Mouse (Mus musculus): ENCODE data around the gene Creb5. TPM values are rescaled to one million over a fixed set of nuclear protein-coding genes. Genes with fewer than 3 reads are reported as not detected.

The Creb5 gene
- polyA plus RNA-seq, 1 experiment from 2014 or later, result 45.8 TPM

DNA sequence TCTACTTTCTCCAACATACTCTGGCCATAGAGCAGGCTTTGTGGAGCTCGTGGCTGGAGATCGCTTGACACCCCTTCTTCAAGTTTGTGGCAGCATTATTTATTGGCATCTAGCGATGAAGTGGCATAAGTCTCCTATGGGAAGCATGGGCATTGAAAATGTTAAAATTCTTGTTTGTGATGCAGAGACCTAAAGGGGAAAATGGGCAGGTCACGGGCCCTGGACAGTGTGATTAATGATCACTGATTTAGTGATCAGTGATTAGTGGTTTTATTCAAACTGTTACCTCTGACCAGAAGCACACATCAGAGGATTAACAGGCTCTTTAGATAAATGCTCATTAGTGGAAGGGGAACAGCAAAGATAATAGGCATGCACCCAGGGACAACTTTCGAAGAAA is 2.6 kb downstream of the Creb5 start:
- Histone ChIP-seq H3K4me1 (peaks cover 39% of the 10 kb centered on the region), H3K9me3 (no peaks in the 10 kb centered on the region), H3K27ac (peak overlapping the region; percentile 82; the same call in 1 of the 2 replicates), H3K4me2 (peak overlapping the region; percentile 88), H3K36me3 (no peaks in the 10 kb centered on the region), H3K27me3 (peaks cover 20% of the 10 kb centered on the region), H3K9ac (0 out of 2 replicates have a peak overlapping the region, but pooled peaks have one; percentile 17), H3K4me3 (peak overlapping the region; percentile 60)
- 19% methylated on average over 5 of the region's 5 CpGs for WGBS
- ATAC-seq (ENCODE audit: insufficient number of reproducible peaks, low FRiP score, low TSS enrichment, low read depth), result no peak

DNA sequence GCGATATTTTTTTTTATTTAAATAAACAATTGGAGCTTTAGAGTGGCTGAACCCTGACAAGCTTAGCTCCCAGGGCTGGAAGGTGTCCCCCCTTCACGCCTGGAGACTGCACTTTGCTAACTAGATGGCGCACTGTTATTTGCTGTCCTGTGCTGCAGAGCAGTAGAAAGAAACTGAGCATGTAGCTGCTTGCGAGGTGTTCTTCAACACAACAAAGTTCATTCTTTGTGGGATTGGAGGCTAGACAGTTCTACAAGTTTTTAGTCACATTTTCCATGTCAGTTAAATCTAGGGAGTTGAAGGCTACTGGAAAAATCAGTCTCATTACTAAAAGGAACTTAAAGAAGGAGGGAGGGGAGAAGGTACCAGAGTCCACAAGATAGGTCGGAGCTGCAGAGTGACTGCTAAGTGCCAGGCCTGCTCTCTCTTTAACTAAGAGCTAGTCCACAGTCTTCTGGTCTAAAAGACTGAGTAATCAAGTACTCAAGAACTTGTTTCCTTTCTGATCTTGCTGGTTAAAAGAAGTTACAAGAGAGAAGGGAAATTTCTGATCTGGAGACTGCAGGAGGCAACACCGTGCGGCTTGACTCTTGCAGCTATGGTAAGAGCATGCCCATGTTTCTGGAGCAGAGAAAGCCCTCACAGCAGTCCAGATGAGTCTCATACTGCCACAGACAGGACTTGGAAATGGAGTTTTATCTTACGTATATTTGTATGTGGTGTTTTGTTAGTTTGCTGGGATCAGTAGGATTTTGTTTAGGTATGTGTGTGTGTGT is 3.3 kb downstream of the Creb5 start:
- no peaks in the 10 kb centered on the region for H3K36me3 ChIP-seq
- 42% methylated on average over 8 of the region's 8 CpGs for WGBS
- no peak for ATAC-seq (ENCODE audit: insufficient number of reproducible peaks, low FRiP score, low TSS enrichment, low read depth)
- peak overlapping the region; percentile 60 for H3K4me3 ChIP-seq
- H3K27ac ChIP-seq, result peak overlapping the region; percentile 61; the same call in 1 of the 2 replicates
- H3K9me3 ChIP-seq, result no peaks in the 10 kb centered on the region
- peak overlapping the region; percentile 88 for H3K4me2 ChIP-seq
- peaks cover 41% of the 10 kb centered on the region for H3K4me1 ChIP-seq
- peaks cover 17% of the 10 kb centered on the region for H3K27me3 ChIP-seq
- no peak overlapping the region for H3K9ac ChIP-seq

DNA sequence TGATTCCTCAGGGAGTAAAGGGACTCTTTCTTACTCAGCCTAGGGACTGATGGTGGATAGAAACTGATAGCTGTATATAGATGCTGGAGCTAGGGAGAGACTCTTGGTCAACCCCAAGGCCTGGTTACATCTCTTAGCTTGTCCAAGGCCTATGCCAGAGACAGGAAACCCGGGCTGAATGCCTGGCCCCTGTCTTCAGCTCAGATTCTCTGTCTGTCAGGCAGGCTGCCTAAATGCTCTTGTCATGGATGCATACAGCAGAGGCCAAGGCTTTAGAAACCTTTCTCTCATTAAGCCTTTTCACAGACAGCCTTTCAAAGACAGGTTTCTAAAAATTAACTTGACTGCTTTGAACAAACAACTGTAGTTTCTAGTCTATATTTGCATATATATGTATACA is 5.9 kb downstream of the Creb5 start:
- H3K9me3 ChIP-seq, result no peaks in the 10 kb centered on the region
- peaks cover 24% of the 10 kb centered on the region for H3K4me1 ChIP-seq
- H3K4me2 ChIP-seq, result no peak overlapping the region
- 45% methylated on average over 1 of the region's 1 CpGs for WGBS
- no peak for ATAC-seq (ENCODE audit: insufficient number of reproducible peaks, low FRiP score, low TSS enrichment, low read depth)
- no peak overlapping the region for H3K4me3 ChIP-seq
- H3K36me3 ChIP-seq, result no peaks in the 10 kb centered on the region
- H3K27ac ChIP-seq, result no peak overlapping the region
- H3K27me3 ChIP-seq, result peaks cover 4% of the 10 kb centered on the region; the same call in 1 of the 2 replicates
- no peak overlapping the region for H3K9ac ChIP-seq

DNA sequence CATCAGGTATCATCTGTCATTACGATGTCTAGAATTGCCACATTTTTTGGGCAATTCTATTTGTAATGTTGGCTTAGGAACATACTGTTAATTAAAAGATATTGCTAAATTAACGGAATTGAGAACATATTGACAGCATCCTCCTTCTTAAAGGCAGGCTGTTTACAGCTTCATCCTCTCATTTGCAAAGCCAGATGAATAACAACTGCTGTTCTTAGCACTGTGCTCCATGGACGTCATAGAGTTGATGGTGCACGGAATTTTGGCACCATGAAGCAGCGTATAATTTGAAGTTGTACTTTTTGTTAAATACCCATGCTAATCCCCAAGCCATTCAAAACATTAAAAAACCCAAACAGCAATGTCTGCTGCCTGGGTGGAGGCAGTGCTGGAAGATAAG is 10.8 kb downstream of the Creb5 start:
- Histone ChIP-seq H3K4me3 (no peak overlapping the region), H3K9me3 (no peaks in the 10 kb centered on the region), H3K4me2 (no peak overlapping the region), H3K9ac (no peak overlapping the region), H3K27ac (no peak overlapping the region), H3K36me3 (no peaks in the 10 kb centered on the region), H3K27me3 (no peaks in the 10 kb centered on the region), H3K4me1 (peaks cover 8% of the 10 kb centered on the region)
- 69% methylated on average over 5 of the region's 5 CpGs for WGBS
- no peak for ATAC-seq (ENCODE audit: insufficient number of reproducible peaks, low FRiP score, low TSS enrichment, low read depth)

DNA sequence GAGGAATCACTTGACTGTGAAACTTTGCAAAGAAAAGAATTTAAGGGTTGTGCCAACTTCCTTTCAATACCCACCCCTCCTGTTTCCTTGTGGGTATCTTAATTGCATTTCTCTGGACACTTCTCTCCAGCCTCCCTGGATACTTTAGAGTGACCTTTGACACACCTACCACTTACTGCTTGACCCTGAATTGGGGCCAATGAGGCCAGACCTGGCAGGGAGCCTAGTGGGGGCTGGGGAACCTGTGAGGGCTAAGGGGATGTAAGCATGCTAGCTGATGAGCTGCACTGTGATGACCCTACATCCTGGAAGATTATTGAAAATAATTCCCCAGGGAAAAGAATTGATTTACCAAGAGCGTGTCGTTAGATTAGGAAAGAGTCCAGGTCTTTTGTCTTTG is 17.1 kb downstream of the Creb5 start:
- 81% methylated on average over 2 of the region's 2 CpGs for WGBS
- Histone ChIP-seq H3K4me1 (peaks cover 19% of the 10 kb centered on the region; the same call in 1 of the 2 replicates), H3K9ac (no peak overlapping the region), H3K36me3 (no peaks in the 10 kb centered on the region), H3K4me3 (no peak overlapping the region), H3K27ac (no peak overlapping the region), H3K9me3 (no peaks in the 10 kb centered on the region), H3K27me3 (no peaks in the 10 kb centered on the region), H3K4me2 (no peak overlapping the region)
- no peak for ATAC-seq (ENCODE audit: insufficient number of reproducible peaks, low FRiP score, low TSS enrichment, low read depth)

DNA sequence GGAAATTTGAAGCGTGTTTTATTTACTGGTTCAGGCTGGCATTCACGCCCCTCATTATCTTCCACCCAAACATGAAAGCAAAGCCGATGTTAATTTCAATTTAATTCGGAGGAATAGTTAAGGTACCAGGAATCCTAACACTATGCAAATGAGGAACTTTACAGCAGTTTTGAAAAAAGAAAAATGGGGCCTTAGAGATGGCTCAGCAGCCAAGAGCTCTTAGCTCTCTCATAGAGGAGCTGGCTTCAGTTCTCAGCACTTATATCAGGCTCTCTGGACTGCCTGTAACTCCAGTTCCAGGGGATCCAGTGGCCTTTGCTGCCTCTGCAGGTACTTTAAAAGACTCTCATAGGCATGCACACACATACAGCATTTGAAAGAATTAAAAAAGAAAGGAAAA is 19.1 kb downstream of the Creb5 start:
- 83% methylated on average over 4 of the region's 4 CpGs for WGBS
- Histone ChIP-seq H3K36me3 (no peaks in the 10 kb centered on the region), H3K27ac (no peak overlapping the region), H3K4me1 (peaks cover 23% of the 10 kb centered on the region; the same call in 1 of the 2 replicates), H3K9me3 (no peaks in the 10 kb centered on the region), H3K9ac (no peak overlapping the region), H3K4me2 (no peak overlapping the region), H3K4me3 (no peak overlapping the region), H3K27me3 (no peaks in the 10 kb centered on the region)
- ATAC-seq (ENCODE audit: insufficient number of reproducible peaks, low FRiP score, low TSS enrichment, low read depth), result no peak

DNA sequence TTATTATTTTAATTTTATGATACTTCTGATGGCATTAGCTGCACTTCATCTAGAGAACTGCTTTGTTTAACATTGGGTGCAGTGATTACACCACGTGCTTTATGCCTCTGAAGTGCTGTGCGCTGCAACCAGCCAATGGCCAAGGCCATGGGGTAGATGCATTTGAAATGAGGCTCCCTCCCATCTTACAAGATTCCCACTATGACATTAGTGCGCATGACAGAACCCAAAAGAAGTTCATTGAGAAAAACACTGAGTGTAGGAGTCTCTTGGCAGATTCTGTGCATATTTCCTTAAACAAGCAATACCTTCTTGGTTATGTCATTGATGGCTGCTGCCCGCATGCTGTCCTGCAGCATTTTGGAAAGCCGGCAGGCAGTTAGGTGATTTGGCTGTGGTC is 19.6 kb downstream of the Creb5 start:
- 70% methylated on average over 5 of the region's 5 CpGs for WGBS
- no peaks in the 10 kb centered on the region for H3K36me3 ChIP-seq
- peaks cover 27% of the 10 kb centered on the region; the same call in 1 of the 2 replicates for H3K4me1 ChIP-seq
- no peaks in the 10 kb centered on the region for H3K9me3 ChIP-seq
- H3K27ac ChIP-seq, result no peak overlapping the region
- no peaks in the 10 kb centered on the region for H3K27me3 ChIP-seq
- ATAC-seq (ENCODE audit: insufficient number of reproducible peaks, low FRiP score, low TSS enrichment, low read depth), result no peak
- H3K4me3 ChIP-seq, result no peak overlapping the region
- H3K4me2 ChIP-seq, result no peak overlapping the region
- no peak overlapping the region for H3K9ac ChIP-seq

DNA sequence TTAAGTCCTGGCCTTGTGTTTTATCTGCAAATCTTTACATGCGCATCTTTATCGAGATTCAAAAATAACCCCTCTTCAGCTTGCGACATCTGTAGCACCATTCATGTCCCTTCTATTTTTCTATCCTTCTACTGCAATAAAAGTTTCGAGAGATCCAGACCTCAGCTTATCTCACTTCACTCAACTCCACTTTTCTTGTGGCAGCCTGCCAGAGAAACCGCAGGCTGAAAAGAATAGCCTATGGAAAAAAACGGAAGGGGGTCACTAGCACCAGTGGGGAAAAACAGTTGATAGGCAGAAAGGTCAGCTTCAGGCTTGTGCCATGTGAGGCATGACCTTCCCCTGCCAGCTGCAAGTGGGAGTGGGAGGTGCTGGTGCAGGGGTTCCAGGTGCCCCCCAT is 21.6 kb downstream of the Creb5 start:
- no peaks in the 10 kb centered on the region for H3K9me3 ChIP-seq
- 33% methylated on average over 6 of the region's 6 CpGs for WGBS

DNA sequence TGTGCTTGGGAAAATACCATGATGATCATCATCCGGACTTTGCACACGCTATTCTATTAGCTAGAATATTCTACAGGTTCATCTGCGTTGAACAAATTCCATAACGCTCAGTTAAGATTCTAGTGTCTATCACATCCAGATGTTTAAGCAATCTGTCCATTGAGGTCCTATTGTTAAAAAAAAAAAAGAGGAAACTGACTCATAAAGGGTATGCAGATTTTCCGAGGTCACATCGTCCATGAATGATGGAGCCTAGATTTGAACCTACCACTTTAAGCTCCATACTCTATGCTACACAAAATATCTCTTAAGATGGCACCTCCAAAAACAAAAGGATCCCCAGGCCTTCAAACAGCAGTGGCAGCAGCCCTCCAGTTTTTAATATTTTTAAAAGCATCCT is 26.5 kb downstream of the Creb5 start:
- Histone ChIP-seq H3K9ac (no peak overlapping the region), H3K4me3 (no peak overlapping the region), H3K4me1 (peaks cover 20% of the 10 kb centered on the region; the same call in 1 of the 2 replicates), H3K27me3 (no peaks in the 10 kb centered on the region), H3K4me2 (no peak overlapping the region), H3K36me3 (no peaks in the 10 kb centered on the region), H3K27ac (no peak overlapping the region), H3K9me3 (no peaks in the 10 kb centered on the region)
- WGBS, result 57% methylated on average over 6 of the region's 6 CpGs
- no peak for ATAC-seq (ENCODE audit: insufficient number of reproducible peaks, low FRiP score, low TSS enrichment, low read depth)

More for the DNA sequence above, 21.6 kb downstream of the Creb5 start:
- no peak overlapping the region for H3K4me2 ChIP-seq
- peaks cover 27% of the 10 kb centered on the region; the same call in 1 of the 2 replicates for H3K4me1 ChIP-seq
- H3K4me3 ChIP-seq, result no peak overlapping the region
- ATAC-seq (ENCODE audit: insufficient number of reproducible peaks, low FRiP score, low TSS enrichment, low read depth), result no peak
- no peak overlapping the region for H3K27ac ChIP-seq
- no peak overlapping the region for H3K9ac ChIP-seq
- no peaks in the 10 kb centered on the region for H3K36me3 ChIP-seq
- H3K27me3 ChIP-seq, result no peaks in the 10 kb centered on the region

DNA sequence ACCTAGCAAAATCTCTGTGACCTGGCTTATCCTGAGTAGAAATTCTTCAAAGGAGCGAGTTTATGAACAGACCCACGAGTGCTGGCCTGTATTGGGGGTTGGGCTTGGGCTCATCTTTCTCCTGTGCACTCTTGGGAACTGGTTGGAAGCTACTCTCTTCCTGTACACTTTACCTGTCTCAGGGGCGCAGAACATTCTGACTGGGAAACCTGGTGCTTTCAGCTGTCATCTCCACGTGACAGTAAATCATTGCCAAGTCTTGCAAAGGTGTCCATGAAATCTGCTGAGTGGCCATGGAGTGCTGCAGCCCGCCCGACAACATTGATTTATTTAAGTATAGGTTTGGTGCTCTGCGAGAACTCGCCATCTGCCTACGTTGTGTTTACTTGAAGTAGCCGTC is 27.1 kb downstream of the Creb5 start:
- Histone ChIP-seq H3K9me3 (no peaks in the 10 kb centered on the region), H3K4me2 (no peak overlapping the region), H3K9ac (no peak overlapping the region), H3K36me3 (no peaks in the 10 kb centered on the region), H3K27me3 (no peaks in the 10 kb centered on the region), H3K4me3 (no peak overlapping the region), H3K27ac (no peak overlapping the region), H3K4me1 (peaks cover 21% of the 10 kb centered on the region; the same call in 1 of the 2 replicates)
- no peak for ATAC-seq (ENCODE audit: insufficient number of reproducible peaks, low FRiP score, low TSS enrichment, low read depth)
- 57% methylated on average over 10 of the region's 10 CpGs for WGBS

DNA sequence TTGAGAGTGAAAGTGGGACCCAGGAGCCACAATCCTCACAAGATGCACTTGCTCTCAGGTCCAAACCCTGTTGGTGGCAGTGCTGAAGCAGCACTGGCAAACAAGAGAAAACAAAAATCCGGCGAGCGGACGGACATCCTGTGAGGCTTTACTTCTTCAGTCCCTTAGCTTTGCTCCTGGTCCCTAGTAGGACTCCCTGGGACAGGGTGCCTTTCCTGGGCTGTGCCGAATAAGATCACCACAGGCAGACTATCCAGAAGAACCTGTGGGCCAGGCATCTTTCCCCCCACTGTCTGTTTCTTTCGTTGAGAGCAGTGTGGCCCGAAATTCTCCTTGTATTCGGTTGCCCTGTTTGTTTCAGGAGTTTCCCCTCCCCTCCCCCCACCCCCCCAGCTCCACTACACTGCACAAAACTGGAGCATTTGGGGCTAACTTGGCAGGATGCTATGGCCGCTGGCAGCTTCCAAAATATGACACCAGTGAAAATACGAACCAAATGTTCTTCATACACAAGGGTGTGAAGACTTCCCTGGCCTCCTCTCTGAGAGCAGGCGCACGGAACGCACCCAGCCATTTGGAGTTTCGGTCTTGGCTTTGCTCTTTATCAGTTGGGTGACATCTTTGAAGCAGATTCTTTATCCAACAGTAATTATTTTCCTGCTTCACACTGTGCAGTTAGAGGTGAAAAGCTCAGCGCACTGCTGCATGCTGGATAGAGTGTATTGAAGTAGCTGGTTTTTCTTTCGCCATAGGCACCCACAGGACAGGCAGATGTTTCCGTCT is 32.7 kb downstream of the Creb5 start:
- no peaks in the 10 kb centered on the region for H3K36me3 ChIP-seq
- 50% methylated on average over 17 of the region's 17 CpGs for WGBS
- no peak overlapping the region for H3K9ac ChIP-seq
- H3K27me3 ChIP-seq, result no peaks in the 10 kb centered on the region
- H3K4me1 ChIP-seq, result peaks cover 21% of the 10 kb centered on the region
- H3K27ac ChIP-seq, result no peak overlapping the region
- no peaks in the 10 kb centered on the region for H3K9me3 ChIP-seq
- no peak overlapping the region for H3K4me3 ChIP-seq
- ATAC-seq (ENCODE audit: insufficient number of reproducible peaks, low FRiP score, low TSS enrichment, low read depth), result no peak
- H3K4me2 ChIP-seq, result no peak overlapping the region

DNA sequence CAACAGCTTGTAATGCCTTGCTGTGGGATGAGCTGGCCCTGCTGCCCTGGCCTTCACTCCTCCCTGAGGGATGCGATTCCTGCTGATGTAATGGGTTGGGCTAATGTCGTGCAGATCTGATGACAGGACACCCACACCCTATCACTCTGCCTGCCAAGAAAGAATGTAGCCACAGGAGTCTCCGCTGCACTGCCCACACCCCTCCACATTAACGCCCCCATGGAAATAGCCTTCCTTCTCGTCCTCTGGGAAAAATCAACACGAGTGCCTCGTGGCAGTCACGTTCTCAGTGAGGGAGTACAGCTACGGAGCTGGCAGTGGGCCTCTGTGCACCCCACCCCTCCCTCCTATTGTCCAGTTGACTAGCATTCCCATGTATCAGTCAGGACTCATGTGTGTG is 50.3 kb downstream of the Creb5 start:
- Histone ChIP-seq H3K36me3 (no peaks in the 10 kb centered on the region), H3K4me3 (no peak overlapping the region), H3K27ac (no peak overlapping the region), H3K27me3 (no peaks in the 10 kb centered on the region), H3K9me3 (no peaks in the 10 kb centered on the region), H3K9ac (no peak overlapping the region), H3K4me1 (peaks cover 6% of the 10 kb centered on the region), H3K4me2 (no peak overlapping the region)
- ATAC-seq (ENCODE audit: insufficient number of reproducible peaks, low FRiP score, low TSS enrichment, low read depth), result peak; percentile 35; the same call in 1 of the 2 replicates
- WGBS, result 32% methylated on average over 9 of the region's 9 CpGs

Data from limb, embryonic 15.5 days (tissue).